Mouse (Mus musculus): ENCODE measurements around the gene Tmem110.

DNA sequence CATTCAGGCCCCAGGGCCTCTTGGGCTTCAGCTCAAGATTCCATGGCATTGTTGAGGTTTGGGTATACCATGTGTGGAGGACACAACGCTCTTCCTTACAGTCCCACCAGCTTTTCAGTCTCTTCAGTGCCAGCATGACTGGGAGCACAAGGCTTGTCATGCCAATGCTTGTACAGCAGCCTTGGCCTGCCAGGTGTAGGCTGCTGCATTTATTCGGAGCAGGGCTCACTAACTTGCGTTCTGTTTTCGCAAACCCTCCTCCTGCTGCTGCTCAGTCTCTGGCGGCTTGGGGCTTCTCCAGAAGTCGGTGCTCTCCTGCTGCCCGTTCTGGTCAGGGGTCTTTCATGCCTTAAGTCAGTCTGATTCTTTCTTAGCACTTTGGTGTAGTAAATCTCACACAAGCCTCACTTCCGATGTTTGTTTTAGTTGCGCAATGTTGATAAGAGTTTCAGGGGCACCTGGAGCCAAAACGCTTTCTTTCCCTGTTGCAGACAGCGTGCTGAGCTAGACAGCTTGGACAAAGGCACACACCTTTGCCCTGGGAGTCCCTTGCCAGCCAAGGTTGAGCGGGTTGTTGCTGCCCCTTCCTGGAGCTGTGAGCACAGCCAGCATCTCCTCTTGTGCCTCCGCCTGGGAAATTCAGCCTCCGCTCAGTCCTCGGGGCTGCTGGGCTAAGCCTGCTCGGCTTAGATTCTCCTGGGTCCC is 36.2 kb downstream of the Tmem110 start:
- TF ChIP-seq CTCF (conservative IDR thresholded peaks at IDR 0.05; ENCODE audit: insufficient read depth, insufficient read length, low read depth, low read length) (no peak), POLR2A (IDR thresholded peaks at IDR 0.05; ENCODE audit: low read depth, low read length) (no peak)

Measured in kidney, adult 2 months (tissue).